Mouse (Mus musculus) C2C12 (cell line): Measurements from ENCODE around the gene Cald1. TPM values are rescaled to one million over a fixed set of nuclear protein-coding genes. Genes with fewer than 3 reads are reported as not detected.

Source experiments
- H3K27me3 ChIP-seq: one replicate; pipeline ENCODE4 v1.6.1; 2011; ENCODE audit not compliant: control insufficient read depth, insufficient read depth, insufficient read length
- H3K36me3 ChIP-seq: one replicate; pipeline ENCODE4 v1.6.1; 2011; ENCODE audit not compliant: control insufficient read depth, insufficient read depth
- H3K4me3 ChIP-seq: one replicate; pipeline ENCODE4 v1.5.1; 2011; ENCODE audit warnings: mild to moderate bottlenecking, control low read depth; ENCODE audit not compliant: poor library complexity, insufficient read depth, severe bottlenecking
- H3K79me2 ChIP-seq: one replicate; pipeline ENCODE4 v1.6.1; 2011; ENCODE audit not compliant: control insufficient read depth, insufficient read depth
- H3K79me3 ChIP-seq: one replicate; pipeline ENCODE4 v1.6.1; 2011; ENCODE audit warnings: low read depth, control low read depth
- H3ac ChIP-seq: one replicate; pipeline ENCODE3; 2011; ENCODE audit warnings: low read depth; ENCODE audit not compliant: control insufficient read depth, insufficient read length
- CEBPB ChIP-seq: IDR thresholded peaks from one replicate; pipeline ENCODE4 v1.6.1; 2011; ENCODE audit warnings: low read depth, mild to moderate bottlenecking, control low read depth, moderate library complexity
- CTCF ChIP-seq: IDR thresholded peaks from one replicate; pipeline ENCODE4 v1.5.1; 2011; ENCODE audit not compliant: control insufficient read depth, insufficient read depth, insufficient read length
- FOSL1 ChIP-seq: IDR thresholded peaks from one replicate; pipeline ENCODE4 v1.8.0; 2011; ENCODE audit warnings: mild to moderate bottlenecking, low read length; ENCODE audit not compliant: poor library complexity, insufficient read depth, severe bottlenecking
- MAX ChIP-seq: IDR thresholded peaks from one replicate; pipeline ENCODE4 v1.6.1; 2011; ENCODE audit warnings: mild to moderate bottlenecking, control low read depth
- MYOD1 ChIP-seq: IDR thresholded peaks from one replicate; pipeline ENCODE4 v1.6.1; 2011; ENCODE audit warnings: low read depth; ENCODE audit not compliant: control insufficient read depth, insufficient read length
- MYOG ChIP-seq: IDR thresholded peaks from one replicate; pipeline ENCODE4 v1.6.1; 2011; ENCODE audit not compliant: control insufficient read depth, insufficient read length; ENCODE audit errors: extremely low read depth
- USF1 ChIP-seq: IDR thresholded peaks from one replicate; pipeline ENCODE4 v1.6.1; 2011; ENCODE audit warnings: low read depth, mild to moderate bottlenecking, control low read depth, moderate library complexity
- polyA plus RNA-seq: library from polyadenylated mRNA; unstranded; fragments of >200 nt; fragmentation: generic; extraction: Trizol; gene quantifications from one replicate; pipeline ENCODE4 v1.2.1, GENCODE M21; 2012; ENCODE audit warnings: missing spikeins

The Cald1 gene
- polyA plus RNA-seq, 1 experiment = 180 TPM

GRCm38 (mm10) chr6:34648017-34648787, 49.9 kb downstream of the Cald1 start:
- peaks cover 74% of the 10 kb centered on the region for H3K79me2 ChIP-seq
- TF ChIP-seq MAX = no peak
- no peak for TF ChIP-seq FOSL1
- no peak for TF ChIP-seq MYOD1
- no peak for TF ChIP-seq CEBPB
- TF ChIP-seq MYOG = no peak
- no peak for TF ChIP-seq CTCF
- TF ChIP-seq USF1 = no peak
- H3K36me3 ChIP-seq = peaks cover 10% of the 10 kb centered on the region
- no peak overlapping the region for H3K4me3 ChIP-seq
- H3K79me3 ChIP-seq = peaks cover 39% of the 10 kb centered on the region
- H3ac ChIP-seq = no peak overlapping the region
- no peaks in the 10 kb centered on the region for H3K27me3 ChIP-seq

- peaks cover 29% of the 10 kb centered on the region for H3K36me3 ChIP-seq
- no peak for TF ChIP-seq CEBPB
- no peak for TF ChIP-seq CTCF
- TF ChIP-seq MAX = no peak
- TF ChIP-seq FOSL1 = no peak
- TF ChIP-seq USF1 = no peak
- no peak for TF ChIP-seq MYOD1
- no peak for TF ChIP-seq MYOG
Observed at GRCm38 (mm10) chr6:34651298-34651697, 53.0 kb downstream of the Cald1 start.

GRCm38 (mm10) chr6:34655719-34656118, 57.4 kb downstream of the Cald1 start:
- H3K27me3 ChIP-seq = no peaks in the 10 kb centered on the region
- peaks cover 36% of the 10 kb centered on the region for H3K79me3 ChIP-seq
- no peak overlapping the region for H3K4me3 ChIP-seq
- H3ac ChIP-seq = no peak overlapping the region
- no peak for TF ChIP-seq USF1
- no peak for TF ChIP-seq MYOD1
- no peak for TF ChIP-seq CEBPB
- no peak for TF ChIP-seq MYOG
- TF ChIP-seq MAX = no peak
- no peak for TF ChIP-seq FOSL1
- no peak for TF ChIP-seq CTCF
- peaks cover 87% of the 10 kb centered on the region for H3K79me2 ChIP-seq
- H3K36me3 ChIP-seq = peaks cover 33% of the 10 kb centered on the region

More at GRCm38 (mm10) chr6:34651298-34651697, 53.0 kb downstream of the Cald1 start:
- H3K4me3 ChIP-seq = no peak overlapping the region
- H3K79me2 ChIP-seq = peaks cover 83% of the 10 kb centered on the region
- H3K27me3 ChIP-seq = no peaks in the 10 kb centered on the region
- peaks cover 42% of the 10 kb centered on the region for H3K79me3 ChIP-seq
- no peak overlapping the region for H3ac ChIP-seq

- Histone ChIP-seq H3K79me3 (peaks cover 33% of the 10 kb centered on the region), H3K36me3 (peaks cover 38% of the 10 kb centered on the region), H3K27me3 (no peaks in the 10 kb centered on the region), H3ac (no peak overlapping the region), H3K79me2 (peaks cover 73% of the 10 kb centered on the region), H3K4me3 (no peak overlapping the region)
- no peak for TF ChIP-seq MYOD1
- TF ChIP-seq MAX = no peak
- TF ChIP-seq USF1 = no peak
- no peak for TF ChIP-seq CEBPB
- TF ChIP-seq FOSL1 = no peak
- no peak for TF ChIP-seq CTCF
- TF ChIP-seq MYOG = no peak
Observed at GRCm38 (mm10) chr6:34658791-34659190, 60.5 kb downstream of the Cald1 start.

- peaks cover 26% of the 10 kb centered on the region for H3K79me3 ChIP-seq
- H3K79me2 ChIP-seq = peaks cover 72% of the 10 kb centered on the region
- TF ChIP-seq MAX = no peak
- TF ChIP-seq USF1 = no peak
- TF ChIP-seq CTCF = no peak
- no peak for TF ChIP-seq CEBPB
- no peak for TF ChIP-seq MYOG
- no peak for TF ChIP-seq FOSL1
- no peak for TF ChIP-seq MYOD1
- no peaks in the 10 kb centered on the region for H3K27me3 ChIP-seq
- H3K36me3 ChIP-seq = peaks cover 41% of the 10 kb centered on the region
- no peak overlapping the region for H3K4me3 ChIP-seq
- no peak overlapping the region for H3ac ChIP-seq
Observed at GRCm38 (mm10) chr6:34660724-34661123, 62.4 kb downstream of the Cald1 start.

GRCm38 (mm10) chr6:34662626-34663025, 64.3 kb downstream of the Cald1 start:
- Histone ChIP-seq H3K79me3 (peaks cover 18% of the 10 kb centered on the region), H3K36me3 (peaks cover 37% of the 10 kb centered on the region), H3K79me2 (peaks cover 58% of the 10 kb centered on the region), H3K4me3 (no peak overlapping the region), H3K27me3 (no peaks in the 10 kb centered on the region), H3ac (no peak overlapping the region)
- TF ChIP-seq USF1 = no peak
- no peak for TF ChIP-seq MYOD1
- no peak for TF ChIP-seq MAX
- no peak for TF ChIP-seq CEBPB
- TF ChIP-seq FOSL1 = no peak
- TF ChIP-seq CTCF = no peak
- no peak for TF ChIP-seq MYOG
